Mouse (Mus musculus) kidney, embryonic 15.5 days (tissue): Measurements from ENCODE around the gene Pde4a. TPM values are rescaled to one million over a fixed set of nuclear protein-coding genes. Genes with fewer than 3 reads are reported as not detected.

ENCODE experiments used
- ATAC-seq: fragments of 200-750 bp; cut with Nextera tagmentation; replicated peaks from 2 replicates; pipeline ENCODE4 v1.8.0; 2017; ENCODE audit warnings: moderate TSS enrichment; ENCODE audit not compliant: low FRiP score
- H3K27ac ChIP-seq: fragments of 300-500 bp; sonication (generic); 2 replicates; pipeline ENCODE4 v1.5.1; 2015; ENCODE audit warnings: mild to moderate bottlenecking, inconsistent platforms
- H3K27me3 ChIP-seq: fragments of 300-500 bp; sonication (generic); 2 replicates; pipeline ENCODE4 v1.6.1; 2015; ENCODE audit warnings: inconsistent platforms
- H3K36me3 ChIP-seq: fragments of 300-500 bp; sonication (generic); 2 replicates; pipeline ENCODE4 v1.6.1; 2015; ENCODE audit warnings: inconsistent platforms
- H3K4me1 ChIP-seq: fragments of 300-500 bp; sonication (generic); 2 replicates; pipeline ENCODE4 v1.6.1; 2015; ENCODE audit warnings: inconsistent platforms
- H3K4me2 ChIP-seq: fragments of 300-500 bp; sonication (generic); 2 replicates; pipeline ENCODE4 v1.6.1; 2015; ENCODE audit warnings: moderate library complexity, mild to moderate bottlenecking, inconsistent platforms
- H3K4me3 ChIP-seq: fragments of 300-500 bp; sonication (generic); replicated peaks from 2 replicates; pipeline ENCODE4 v1.5.1; 2015; ENCODE audit warnings: mild to moderate bottlenecking, inconsistent platforms
- H3K9ac ChIP-seq: fragments of 300-500 bp; sonication (generic); 2 replicates; pipeline ENCODE4 v1.6.1; 2015; ENCODE audit warnings: mild to moderate bottlenecking, inconsistent platforms
- H3K9me3 ChIP-seq: fragments of 300-500 bp; sonication (generic); replicated peaks from 2 replicates; pipeline ENCODE4 v1.6.1; 2016; ENCODE audit warnings: inconsistent platforms
- WGBS: fragments of 180-500 bp; shearing (Covaris S2); methylation state at CpG from one replicate; pipeline ENCODE4 v1.1.7; 2015; ENCODE audit warnings: mixed read lengths; 5-methylcytosine and 5-hydroxymethylcytosine counted together
- polyA plus RNA-seq: library from polyadenylated mRNA; unstranded; fragments of >200 nt; fragmentation: Nextera tagmentation; extraction: Ambion mirVana; gene quantifications from 2 replicates; pipeline ENCODE4 v1.2.1, GENCODE M21; 2015

The Pde4a gene
- polyA plus RNA-seq, 1 experiment from 2014 or later: 12.7 TPM

- 77% methylated on average over 4 of the region's 4 CpGs for whole genome bisulfite sequencing
- no peak for ATAC-seq
- Histone ChIP-seq H3K9me3 (no peaks in the 10 kb centered on the region), H3K4me3 (no peak overlapping the region), H3K4me2 (no peak overlapping the region), H3K36me3 (peaks cover 38% of the 10 kb centered on the region), H3K27ac (peak overlapping the region; percentile 48; the same call in 1 of the 2 replicates), H3K27me3 (no peaks in the 10 kb centered on the region), H3K9ac (no peak overlapping the region), H3K4me1 (peaks cover 9% of the 10 kb centered on the region)
These were observed 30.1 kb upstream of the Pde4a start for GRCm38 (mm10) chr9:21135329-21135890.

DNA sequence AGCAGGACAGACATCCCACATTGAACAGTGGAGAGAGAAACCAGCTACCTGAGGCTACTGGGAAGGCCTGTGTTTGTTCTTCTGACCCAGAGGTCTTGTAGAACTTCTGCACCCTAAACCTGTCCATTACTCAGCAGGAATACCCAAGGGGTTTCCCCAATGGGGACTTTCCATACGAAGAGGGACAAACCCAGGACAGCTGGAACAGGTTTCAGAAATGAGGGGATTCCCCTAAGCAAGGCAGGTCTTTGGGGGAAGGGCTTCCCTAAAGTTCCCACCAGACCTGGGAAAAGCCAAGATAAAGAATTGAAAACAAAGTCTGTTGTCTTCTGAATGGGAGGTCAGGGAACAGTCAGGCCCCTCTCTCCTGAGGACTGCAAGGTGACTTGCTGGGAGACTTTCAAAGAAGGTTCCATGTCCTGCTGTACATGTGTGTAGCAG lies 29.6 kb upstream of the Pde4a start:
- Histone ChIP-seq H3K36me3 (peaks cover 44% of the 10 kb centered on the region), H3K27me3 (no peaks in the 10 kb centered on the region), H3K4me3 (no peak overlapping the region), H3K9me3 (no peaks in the 10 kb centered on the region), H3K4me2 (no peak overlapping the region), H3K9ac (no peak overlapping the region), H3K4me1 (0 out of 2 replicates have a peak, but pooled peaks cover 6% of the 10 kb centered on the region), H3K27ac (no peak overlapping the region)
- WGBS: 68% methylated on average over 1 of the region's 1 CpGs
- ATAC-seq: no peak

GRCm38 (mm10) chr9:21136401-21136800 lies 29.1 kb upstream of the Pde4a start:
- Histone ChIP-seq H3K4me3 (no peak overlapping the region), H3K9ac (no peak overlapping the region), H3K9me3 (no peaks in the 10 kb centered on the region), H3K27me3 (no peaks in the 10 kb centered on the region), H3K4me1 (0 out of 2 replicates have a peak, but pooled peaks cover 6% of the 10 kb centered on the region), H3K4me2 (no peak overlapping the region), H3K36me3 (peaks cover 48% of the 10 kb centered on the region), H3K27ac (no peak overlapping the region)
- WGBS: 83% methylated on average over 6 of the region's 6 CpGs
- ATAC-seq: no peak

DNA sequence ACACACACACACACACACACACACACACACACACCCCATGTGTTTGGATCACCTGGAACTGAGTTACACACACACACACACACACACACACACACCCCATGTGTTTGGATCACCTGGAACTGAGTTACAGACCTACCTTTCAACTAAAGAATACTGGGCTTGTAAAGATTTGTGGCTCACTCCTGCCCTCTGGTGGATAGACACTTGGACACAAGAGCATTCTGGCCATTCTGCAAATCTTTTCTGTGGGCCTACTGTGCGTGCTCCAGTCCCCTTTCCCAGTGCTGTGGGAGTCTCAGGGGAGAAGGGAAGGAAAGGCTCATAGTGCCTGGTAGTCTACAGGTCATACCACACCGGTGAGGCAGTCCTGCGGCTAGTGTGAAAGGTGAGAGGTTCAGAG lies 28.3 kb upstream of the Pde4a start:
- no peak; the same call in 1 of the 2 replicates for ATAC-seq
- 59% methylated on average over 3 of the region's 3 CpGs for WGBS

GRCm38 (mm10) chr9:21138386-21138785 lies 27.1 kb upstream of the Pde4a start:
- no peak for ATAC-seq
- H3K4me1 ChIP-seq: 0 out of 2 replicates have a peak, but pooled peaks cover 6% of the 10 kb centered on the region
- H3K27me3 ChIP-seq: no peaks in the 10 kb centered on the region
- H3K36me3 ChIP-seq: peaks cover 68% of the 10 kb centered on the region
- H3K4me3 ChIP-seq: no peak overlapping the region
- 78% methylated on average over 4 of the region's 4 CpGs for WGBS
- H3K9ac ChIP-seq: no peak overlapping the region
- H3K4me2 ChIP-seq: no peak overlapping the region
- H3K9me3 ChIP-seq: no peaks in the 10 kb centered on the region
- no peak overlapping the region for H3K27ac ChIP-seq

More for the DNA sequence above, 28.3 kb upstream of the Pde4a start:
- Histone ChIP-seq H3K9ac (no peak overlapping the region), H3K4me3 (no peak overlapping the region), H3K27ac (no peak overlapping the region), H3K9me3 (no peaks in the 10 kb centered on the region), H3K4me2 (no peak overlapping the region), H3K4me1 (0 out of 2 replicates have a peak, but pooled peaks cover 6% of the 10 kb centered on the region), H3K27me3 (no peaks in the 10 kb centered on the region), H3K36me3 (peaks cover 57% of the 10 kb centered on the region)

GRCm38 (mm10) chr9:21141922-21142321 lies 23.6 kb upstream of the Pde4a start:
- H3K4me1 ChIP-seq: peaks cover 16% of the 10 kb centered on the region
- ATAC-seq: no peak
- H3K9me3 ChIP-seq: no peaks in the 10 kb centered on the region
- peaks cover 93% of the 10 kb centered on the region for H3K36me3 ChIP-seq
- H3K4me2 ChIP-seq: no peak overlapping the region
- no peak overlapping the region for H3K4me3 ChIP-seq
- 93% methylated on average over 14 of the region's 14 CpGs for WGBS
- no peak overlapping the region for H3K9ac ChIP-seq
- H3K27ac ChIP-seq: no peak overlapping the region
- no peaks in the 10 kb centered on the region for H3K27me3 ChIP-seq

DNA sequence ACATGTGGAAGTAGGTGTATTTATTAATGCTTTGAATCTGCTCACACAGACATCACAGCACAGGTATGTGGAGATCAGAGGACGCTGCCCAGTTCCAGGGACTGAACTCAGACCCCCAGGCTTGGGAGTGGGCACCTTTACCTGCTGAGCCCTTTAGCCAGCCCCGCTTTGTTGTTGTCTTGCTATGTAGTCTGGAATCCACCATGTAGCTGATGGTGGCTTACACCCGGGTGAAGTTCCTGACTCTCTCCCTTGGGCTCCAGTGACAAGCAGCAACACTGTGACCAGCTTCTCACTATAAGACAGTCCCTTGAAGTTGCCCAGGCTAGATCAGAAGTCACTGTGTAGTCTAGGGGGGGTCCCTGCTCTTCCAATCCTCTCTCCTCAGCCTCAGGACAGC lies 21.2 kb upstream of the Pde4a start:
- Histone ChIP-seq H3K9ac (no peak overlapping the region), H3K4me2 (no peak overlapping the region), H3K27ac (no peak overlapping the region), H3K9me3 (no peaks in the 10 kb centered on the region), H3K36me3 (peaks cover 71% of the 10 kb centered on the region), H3K27me3 (no peaks in the 10 kb centered on the region), H3K4me3 (no peak overlapping the region), H3K4me1 (peaks cover 39% of the 10 kb centered on the region)
- ATAC-seq: no peak
- 94% methylated on average over 3 of the region's 3 CpGs for WGBS

DNA sequence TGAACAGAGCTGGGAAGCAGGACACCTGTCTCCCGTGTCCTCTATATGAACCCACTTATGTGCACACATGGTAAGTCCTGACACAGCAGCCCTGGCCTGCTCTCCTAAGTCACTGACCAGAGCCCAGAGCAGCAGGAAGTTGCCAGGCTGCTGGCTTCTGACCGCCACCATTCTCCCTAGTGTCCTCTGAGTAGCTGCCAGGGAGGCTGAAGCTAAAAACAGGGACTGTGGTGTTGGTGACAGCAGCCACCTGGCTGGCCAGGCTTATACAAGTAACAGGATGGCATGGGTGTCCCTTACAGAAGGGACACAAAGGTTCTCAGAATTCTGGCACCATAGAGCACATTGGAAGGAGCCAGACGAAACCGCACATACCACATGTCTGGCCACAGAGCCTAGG lies 20.1 kb upstream of the Pde4a start:
- 91% methylated on average over 4 of the region's 4 CpGs for WGBS
- ATAC-seq: no peak
- Histone ChIP-seq H3K27me3 (no peaks in the 10 kb centered on the region), H3K4me1 (peaks cover 42% of the 10 kb centered on the region), H3K27ac (no peak overlapping the region), H3K4me3 (no peak overlapping the region), H3K4me2 (no peak overlapping the region), H3K9ac (no peak overlapping the region), H3K36me3 (peaks cover 60% of the 10 kb centered on the region), H3K9me3 (no peaks in the 10 kb centered on the region)

DNA sequence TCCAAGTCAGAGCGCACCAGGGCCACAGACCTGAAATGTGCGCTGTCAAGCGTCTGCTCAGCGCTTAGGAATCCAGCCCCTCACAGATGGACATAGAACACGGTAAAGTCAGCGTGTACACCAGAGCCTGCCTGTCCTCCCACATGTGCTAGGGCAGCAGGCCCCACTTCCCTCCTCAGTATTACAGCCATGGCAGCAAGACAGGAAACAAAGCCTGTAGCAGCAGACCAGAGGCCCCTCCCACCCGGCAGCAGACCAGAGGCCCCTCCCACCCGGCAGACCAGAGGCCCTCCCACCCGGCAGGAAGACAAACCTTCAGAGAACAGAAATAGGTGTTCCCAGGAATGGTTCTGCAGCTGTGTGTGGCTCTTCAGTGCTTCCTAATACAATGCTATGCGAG lies 18.8 kb upstream of the Pde4a start:
- 33% methylated on average over 10 of the region's 10 CpGs for WGBS
- Histone ChIP-seq H3K4me1 (peaks cover 42% of the 10 kb centered on the region), H3K36me3 (peaks cover 48% of the 10 kb centered on the region), H3K4me2 (peak overlapping the region; percentile 91), H3K27ac (peak overlapping the region; percentile 68), H3K9ac (peak overlapping the region; percentile 25; the same call in 1 of the 2 replicates), H3K9me3 (no peaks in the 10 kb centered on the region), H3K4me3 (peak overlapping the region; percentile 28), H3K27me3 (no peaks in the 10 kb centered on the region)
- peak; percentile 42; the same call in 1 of the 2 replicates for ATAC-seq

- no peak for ATAC-seq
- H3K9ac ChIP-seq: peak overlapping the region; percentile 94
These were observed 17.1 kb upstream of the Pde4a start for GRCm38 (mm10) chr9:21148427-21148826.

GRCm38 (mm10) chr9:21149077-21149653 lies 16.3 kb upstream of the Pde4a start:
- peak overlapping the region; percentile 94 for H3K9ac ChIP-seq
- H3K27ac ChIP-seq: peak overlapping the region; percentile 88
- H3K36me3 ChIP-seq: peaks cover 23% of the 10 kb centered on the region
- peak overlapping the region; percentile 87 for H3K4me3 ChIP-seq
- H3K9me3 ChIP-seq: no peaks in the 10 kb centered on the region
- H3K27me3 ChIP-seq: no peaks in the 10 kb centered on the region
- ATAC-seq: no peak
- peaks cover 61% of the 10 kb centered on the region for H3K4me1 ChIP-seq
- WGBS: 5% methylated on average over 8 of the region's 8 CpGs
- peak overlapping the region; percentile 91 for H3K4me2 ChIP-seq

More at GRCm38 (mm10) chr9:21148427-21148826, 17.1 kb upstream of the Pde4a start:
- H3K9me3 ChIP-seq: no peaks in the 10 kb centered on the region
- no peaks in the 10 kb centered on the region for H3K27me3 ChIP-seq
- peak overlapping the region; percentile 91 for H3K4me2 ChIP-seq
- peaks cover 54% of the 10 kb centered on the region for H3K4me1 ChIP-seq
- 0 out of 2 replicates have a peak overlapping the region, but pooled peaks have one; percentile 88 for H3K27ac ChIP-seq
- peak overlapping the region; percentile 87 for H3K4me3 ChIP-seq
- peaks cover 31% of the 10 kb centered on the region for H3K36me3 ChIP-seq

DNA sequence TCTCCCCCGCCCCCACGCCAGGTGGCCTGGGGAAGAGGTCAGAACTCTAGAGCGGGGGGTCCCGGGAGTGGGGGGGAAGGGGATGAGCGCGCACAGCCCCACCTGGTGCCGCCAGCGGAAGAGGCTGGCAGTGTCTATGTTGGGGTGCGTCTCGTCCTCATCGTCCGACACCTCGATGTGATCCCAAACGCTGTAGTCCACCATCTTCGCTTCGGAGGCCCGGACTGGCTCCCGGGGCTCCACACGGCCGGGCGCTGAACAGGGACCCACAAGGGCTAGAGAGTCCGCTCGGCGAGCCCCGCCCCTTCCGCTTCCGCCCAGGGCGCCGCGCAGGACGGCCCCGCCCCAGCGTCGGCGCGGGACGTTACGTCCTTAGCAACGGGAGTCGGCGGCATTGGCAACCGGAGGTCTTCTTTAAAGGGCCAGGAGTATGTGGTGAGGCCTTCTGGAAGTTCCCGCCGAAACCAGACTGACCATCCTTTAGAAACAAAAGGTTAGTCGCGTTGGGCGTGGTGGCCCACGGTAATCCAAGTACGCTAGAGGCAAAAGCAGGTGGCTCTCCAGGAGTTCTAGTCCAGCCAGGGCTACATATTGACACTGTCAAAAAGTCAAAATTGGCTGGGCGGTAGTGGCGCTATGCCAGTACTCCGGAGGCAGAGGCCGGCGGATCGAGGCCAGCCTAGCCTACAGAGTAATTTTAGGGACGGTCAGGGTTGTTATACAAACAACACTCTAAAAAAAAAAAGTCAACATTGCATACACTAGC lies 15.7 kb upstream of the Pde4a start, which contains the start of gene Cdc37:
Gene Cdc37 (minus strand): TSS at position 329 of the 766 bp plus-strand sequence.
- Histone ChIP-seq H3K9me3 (no peaks in the 10 kb centered on the region), H3K36me3 (peaks cover 16% of the 10 kb centered on the region), H3K4me3 (peak within 1 kb of the TSS; percentile 87), H3K4me2 (peak within 1 kb of the TSS; percentile 91), H3K9ac (peak within 1 kb of the TSS; percentile 94), H3K27ac (peak within 1 kb of the TSS; percentile 88), H3K4me1 (peaks cover 64% of the 10 kb centered on the region), H3K27me3 (no peaks in the 10 kb centered on the region)
- WGBS: 3% methylated on average over 56 of the region's 56 CpGs
- ATAC-seq: peak; percentile 93
